Mouse (Mus musculus) megakaryocyte-erythroid progenitor cell, adult 5-6 weeks (primary cell): ENCODE measurements around the gene Thoc5. TPM values are rescaled to one million over a fixed set of nuclear protein-coding genes. Genes with fewer than 3 reads are reported as not detected.

Experiments used
- ATAC-seq: replicated peaks from 2 replicates; pipeline ENCODE4 v1.8.0; 2016; ENCODE audit warnings: mild to moderate bottlenecking, inconsistent platforms; ENCODE audit not compliant: severe bottlenecking, poor library complexity, low FRiP score, low TSS enrichment
- total RNA-seq, 2 experiments: library from RNA; stranded (forward) in 1 of 2; stranded (reverse) in 1 of 2; fragments of 200-1000, 215-1000 nt in 1 of 2; fragments of >200 nt in 1 of 2; fragmentation: Nextera tagmentation in 1 of 2; gene quantifications; 2 replicates each; pipeline ENCODE4 v1.2.3; 2014 to 2017

Thoc5 gene
- total RNA-seq, 2 experiments from 2014 or later = 38.3 to 68.5 TPM

- no peak for ATAC-seq
Observed at GRCm38 (mm10) chr11:4968376-4968775, 73.3 kb downstream of the Thoc5 start.

- ATAC-seq = peak; percentile 86
Observed at GRCm38 (mm10) chr11:4972967-4973870, 78.1 kb downstream of the Thoc5 start.

- peak; percentile 21; the same call in 1 of the 2 replicates for ATAC-seq
Observed at GRCm38 (mm10) chr11:4973871-4974256, 78.7 kb downstream of the Thoc5 start.

- 0 out of 2 replicates have a peak, but pooled peaks have one; percentile 3 for ATAC-seq
Observed at GRCm38 (mm10) chr11:4974376-4975122, 79.4 kb downstream of the Thoc5 start.

- peak; percentile 54; the same call in 1 of the 2 replicates for ATAC-seq
Observed at GRCm38 (mm10) chr11:4975623-4976022, 80.5 kb downstream of the Thoc5 start.

Other genes starting within 250 kb of the Thoc5 start
- 465 and 535 TPM in 2 replicates for gene Uqcr10, start 191.0 kb upstream of the Thoc5 start, total RNA-seq (2014; fragmentation: Nextera tagmentation)
- 83.7 and 121 TPM in 2 replicates for gene Uqcr10, start 191.0 kb upstream of the Thoc5 start, total RNA-seq (2017)
- gene Zmat5, start 190.6 kb upstream of the Thoc5 start, total RNA-seq (2014; fragmentation: Nextera tagmentation) = 24.5 and 37.3 TPM in 2 replicates
- gene Zmat5, start 190.6 kb upstream of the Thoc5 start, total RNA-seq (2017) = 3.4 and 8.1 TPM in 2 replicates
- not detected in 2 replicates for gene Cabp7, start 148.5 kb upstream of the Thoc5 start, total RNA-seq (2014; fragmentation: Nextera tagmentation)
- 0.27 TPM in 1 of 2 replicates, not detected in the other for gene Cabp7, start 148.5 kb upstream of the Thoc5 start, total RNA-seq (2017)
- gene Nf2, start 45.8 kb upstream of the Thoc5 start, total RNA-seq (2014; fragmentation: Nextera tagmentation) = 39.0 and 45.3 TPM in 2 replicates
- 68.1 and 86.7 TPM in 2 replicates for gene Nf2, start 45.8 kb upstream of the Thoc5 start, total RNA-seq (2017)
- gene Nipsnap1, start 21.4 kb upstream of the Thoc5 start, total RNA-seq (2014; fragmentation: Nextera tagmentation) = 12.1 and 17.8 TPM in 2 replicates
- gene Nipsnap1, start 21.4 kb upstream of the Thoc5 start, total RNA-seq (2017) = 11.6 and 13.7 TPM in 2 replicates
- gene Nefh, start 52.7 kb downstream of the Thoc5 start, total RNA-seq (2014; fragmentation: Nextera tagmentation) = 21.1 and 23.4 TPM in 2 replicates
- gene Nefh, start 52.7 kb downstream of the Thoc5 start, total RNA-seq (2017) = 30.0 and 43.5 TPM in 2 replicates
- 136 and 160 TPM in 2 replicates for gene Ap1b1, start 91.5 kb downstream of the Thoc5 start, total RNA-seq (2014; fragmentation: Nextera tagmentation)
- gene Ap1b1, start 91.5 kb downstream of the Thoc5 start, total RNA-seq (2017) = 116 and 165 TPM in 2 replicates
- gene Rasl10a, start 162.8 kb downstream of the Thoc5 start, total RNA-seq (2014; fragmentation: Nextera tagmentation) = not detected in 2 replicates
- not detected in 2 replicates for gene Rasl10a, start 162.8 kb downstream of the Thoc5 start, total RNA-seq (2017)
- gene Gas2l1, start 170.0 kb downstream of the Thoc5 start, total RNA-seq (2014; fragmentation: Nextera tagmentation) = 0.87 and 4.4 TPM in 2 replicates
- gene Gas2l1, start 170.0 kb downstream of the Thoc5 start, total RNA-seq (2017) = 1.3 TPM in 1 of 2 replicates, not detected in the other
- gene Rhbdd3, start 203.6 kb downstream of the Thoc5 start, total RNA-seq (2014; fragmentation: Nextera tagmentation) = 12.7 and 33.4 TPM in 2 replicates
- gene Rhbdd3, start 203.6 kb downstream of the Thoc5 start, total RNA-seq (2017) = 22.3 and 25.9 TPM in 2 replicates
- gene Ewsr1, start 203.9 kb downstream of the Thoc5 start, total RNA-seq (2014; fragmentation: Nextera tagmentation) = 450 and 540 TPM in 2 replicates
- 724 and 794 TPM in 2 replicates for gene Ewsr1, start 203.9 kb downstream of the Thoc5 start, total RNA-seq (2017)